Mouse (Mus musculus): ENCODE measurements around the gene Abhd6. TPM values are rescaled to one million over a fixed set of nuclear protein-coding genes. Genes with fewer than 3 reads are reported as not detected.
A peak's percentile ranks its signal among the peaks of the same experiment; 100 is the strongest.
"Not testable (repeated sequence)": the region's sequence is repeated elsewhere in the genome, so short reads cannot be mapped to it uniquely, and the experiment has no call there.

The Abhd6 gene
- total RNA-seq, 1 experiment from 2014 or later: 1.9 TPM

- no peak for ATAC-seq (replicated peaks; ENCODE audit: insufficient number of reproducible peaks, low FRiP score, low TSS enrichment, poor library complexity, severe bottlenecking)
These were observed 10.5 kb upstream of the Abhd6 start for GRCm38 (mm10) chr14:7992158-7992557.

- peak; percentile 12; the same call in 1 of the 2 replicates for ATAC-seq (replicated peaks; ENCODE audit: insufficient number of reproducible peaks, low FRiP score, low TSS enrichment, poor library complexity, severe bottlenecking)
These were observed 8.4 kb upstream of the Abhd6 start, which contains the start of gene Dnase1l3 for GRCm38 (mm10) chr14:7994271-7994767. Dnase1l3 (minus strand) TSS chr14:7994573.

GRCm38 (mm10) chr14:7997255-7997696, 5.4 kb upstream of the Abhd6 start:
- ATAC-seq (replicated peaks; ENCODE audit: insufficient number of reproducible peaks, low FRiP score, low TSS enrichment, poor library complexity, severe bottlenecking): peak; percentile 71

DNA sequence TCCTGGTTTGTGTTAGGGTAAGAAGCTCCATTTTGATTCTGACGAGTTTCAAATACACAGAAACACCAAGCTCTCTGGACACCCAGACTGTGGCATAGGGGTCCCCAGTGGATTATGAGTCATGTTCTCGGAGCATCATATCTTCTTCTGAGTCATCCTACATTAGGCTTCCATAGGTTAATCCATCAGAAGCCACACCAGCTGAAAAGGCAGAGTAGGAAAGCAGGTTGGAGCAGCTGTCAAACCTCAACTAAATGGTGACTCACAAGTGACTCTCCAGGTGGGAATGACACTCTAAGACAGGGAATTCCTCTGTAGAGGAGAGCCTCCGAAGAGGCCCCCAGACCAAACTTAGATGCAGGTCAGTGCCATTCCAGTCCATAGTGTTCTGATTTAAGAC, 3.7 kb upstream of the Abhd6 start:
- ATAC-seq (replicated peaks; ENCODE audit: insufficient number of reproducible peaks, low FRiP score, low TSS enrichment, poor library complexity, severe bottlenecking): no peak

DNA sequence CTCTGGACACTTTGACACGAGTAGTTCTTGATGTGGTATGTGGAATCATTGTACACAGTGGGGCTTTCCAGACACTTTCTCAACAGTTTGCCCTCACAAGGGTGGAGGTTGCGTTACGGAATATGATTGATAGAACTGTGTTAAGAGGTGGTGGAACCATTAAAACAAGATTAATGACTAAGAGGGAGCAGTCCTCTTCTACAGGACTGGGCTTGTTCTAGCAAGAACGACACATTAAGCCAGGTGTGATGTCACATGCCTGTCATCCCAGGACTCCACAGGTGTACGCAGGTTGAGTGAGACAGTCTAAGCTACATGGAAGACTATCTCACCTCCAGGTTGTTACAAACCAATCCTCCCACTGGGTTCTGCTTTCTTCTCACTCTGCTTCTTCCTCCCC, 3.3 kb upstream of the Abhd6 start:
- ATAC-seq (replicated peaks; ENCODE audit: insufficient number of reproducible peaks, low FRiP score, low TSS enrichment, poor library complexity, severe bottlenecking): no peak

DNA sequence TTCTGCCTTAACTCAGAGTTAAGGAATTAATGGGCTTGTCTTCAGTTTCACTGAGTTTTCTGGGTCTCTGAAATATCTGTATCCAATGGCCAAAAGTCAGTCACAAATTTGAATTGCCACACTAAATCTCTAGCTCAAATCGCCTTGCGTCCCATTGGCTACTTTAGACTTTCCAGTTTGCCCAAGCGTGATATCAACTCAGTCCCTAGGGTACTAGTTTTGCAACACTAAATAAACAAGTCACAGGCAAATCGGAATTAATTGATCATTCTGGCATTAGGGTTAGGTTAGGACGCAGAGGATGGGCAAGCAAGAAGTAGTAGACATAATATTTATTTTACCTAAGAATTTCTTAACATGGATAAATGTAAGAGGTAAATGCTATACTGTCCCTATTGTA, 2.5 kb upstream of the Abhd6 start:
- ATAC-seq (replicated peaks; ENCODE audit: insufficient number of reproducible peaks, low FRiP score, low TSS enrichment, poor library complexity, severe bottlenecking): no peak

DNA sequence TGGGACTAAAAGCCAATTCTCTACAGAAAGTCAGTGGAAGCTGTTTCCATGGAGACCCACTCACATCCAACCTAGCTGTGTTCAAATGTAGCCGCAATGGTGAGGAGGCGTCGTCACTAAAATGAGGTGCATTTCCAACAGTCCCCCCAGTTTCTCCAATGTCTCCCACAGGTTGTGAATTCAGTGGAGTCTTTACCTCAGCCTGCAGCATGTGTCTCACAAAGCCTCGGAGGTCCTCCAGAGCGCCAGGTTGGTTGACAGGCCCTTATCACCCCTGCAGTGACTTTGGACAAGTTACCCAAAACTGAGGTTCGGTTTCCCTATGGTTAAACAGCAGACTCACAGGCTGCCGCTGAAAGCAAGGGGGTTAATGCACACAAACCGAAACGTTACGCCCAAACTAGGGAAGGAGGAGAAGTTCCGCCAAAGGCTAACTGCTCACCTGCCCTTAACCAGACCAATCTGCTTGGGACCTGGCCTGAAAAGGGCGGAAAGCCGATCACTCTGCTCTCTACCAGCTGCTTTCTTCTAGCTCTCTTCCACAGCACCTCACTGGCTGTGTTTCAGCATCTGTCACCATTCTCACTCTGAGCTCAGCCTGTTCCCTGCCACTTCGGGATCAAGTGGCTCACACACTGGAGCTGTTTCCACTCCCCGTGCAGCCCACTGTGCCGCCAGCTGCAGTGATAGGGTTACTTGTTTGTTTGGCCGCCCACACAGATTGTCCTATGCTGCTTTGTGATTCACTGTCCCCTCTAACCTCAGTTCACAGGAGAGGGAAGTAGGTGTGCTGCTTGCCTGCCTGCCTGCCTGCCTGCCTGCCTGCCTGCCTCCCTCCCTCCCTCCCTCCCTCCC, 1.6 kb upstream of the Abhd6 start:
- ATAC-seq (replicated peaks; ENCODE audit: insufficient number of reproducible peaks, low FRiP score, low TSS enrichment, poor library complexity, severe bottlenecking): no peak

DNA sequence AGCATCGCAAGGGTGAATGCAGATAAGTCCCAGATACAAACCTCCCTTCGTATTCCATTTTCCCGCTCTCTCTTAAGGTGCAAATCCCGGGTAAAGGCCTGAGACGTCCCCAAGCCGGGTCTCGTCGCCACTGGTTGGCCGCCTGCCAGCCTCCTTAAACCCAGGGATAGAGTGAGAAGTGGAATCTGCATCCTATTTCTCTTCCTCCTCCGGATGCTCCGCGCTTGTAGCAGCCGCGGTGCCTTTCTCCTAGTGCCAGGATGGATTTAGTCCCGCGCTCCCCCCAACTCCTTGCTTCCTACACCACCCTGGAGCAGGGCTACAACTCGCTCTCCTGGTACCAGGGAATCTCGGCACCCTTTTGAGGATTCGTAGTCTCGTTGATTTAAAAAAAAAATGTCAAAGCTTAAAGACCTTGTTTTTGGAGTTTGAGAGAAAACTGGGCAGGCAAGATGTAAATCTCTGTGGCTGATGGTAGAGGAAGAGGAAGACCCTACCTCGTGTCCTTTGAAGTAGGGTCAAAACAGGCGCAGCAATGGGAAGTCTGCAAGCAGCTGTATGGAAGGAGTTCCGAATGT, 480 bp downstream of the Abhd6 start:
- no peak for ATAC-seq (replicated peaks; ENCODE audit: insufficient number of reproducible peaks, low FRiP score, low TSS enrichment, poor library complexity, severe bottlenecking)

DNA sequence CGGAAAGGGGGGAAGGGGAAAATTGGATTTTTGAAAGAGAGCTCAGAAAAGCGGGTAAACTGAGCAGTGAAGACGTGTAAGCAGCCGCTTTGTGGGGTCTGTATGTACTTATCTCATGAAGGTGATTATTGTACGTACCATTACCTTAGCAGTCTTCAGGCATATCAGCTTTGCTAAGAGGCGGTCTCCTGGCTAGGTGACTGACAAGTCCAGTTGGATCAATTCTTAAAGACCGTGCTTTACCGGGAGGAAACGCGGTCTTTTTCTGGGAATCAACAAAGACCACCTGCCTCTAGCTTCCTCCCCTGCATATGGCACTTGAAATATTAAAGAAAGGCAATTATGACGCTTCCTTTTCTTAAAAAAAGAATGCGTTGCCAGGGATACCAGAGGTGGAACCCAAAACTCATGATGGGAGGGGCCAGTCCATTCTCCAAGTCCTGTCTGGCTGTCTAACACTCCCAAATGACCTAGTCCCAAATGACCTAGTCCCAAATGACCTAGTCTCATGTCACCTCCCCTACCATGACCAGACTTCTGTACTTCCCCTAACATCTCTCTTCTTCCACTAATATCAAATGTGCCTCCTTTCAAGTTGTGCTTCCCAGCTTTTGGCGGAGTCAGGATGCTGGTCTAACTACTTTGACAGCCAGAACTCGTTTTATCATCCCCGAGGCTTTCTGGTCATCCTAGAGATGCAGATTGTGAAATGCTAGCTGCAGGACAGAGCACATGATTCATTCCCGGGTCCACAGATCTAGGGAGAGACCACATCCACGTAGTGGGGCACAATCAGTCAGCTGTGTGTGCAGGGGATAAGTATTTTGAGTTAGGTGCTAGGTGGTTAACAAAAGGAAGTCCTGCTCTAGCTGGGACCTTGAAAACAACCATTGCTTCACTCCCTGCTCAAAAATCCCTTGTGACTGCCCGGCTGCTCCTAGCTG, 1.3 kb downstream of the Abhd6 start:
- ATAC-seq (replicated peaks; ENCODE audit: insufficient number of reproducible peaks, low FRiP score, low TSS enrichment, poor library complexity, severe bottlenecking): no peak

DNA sequence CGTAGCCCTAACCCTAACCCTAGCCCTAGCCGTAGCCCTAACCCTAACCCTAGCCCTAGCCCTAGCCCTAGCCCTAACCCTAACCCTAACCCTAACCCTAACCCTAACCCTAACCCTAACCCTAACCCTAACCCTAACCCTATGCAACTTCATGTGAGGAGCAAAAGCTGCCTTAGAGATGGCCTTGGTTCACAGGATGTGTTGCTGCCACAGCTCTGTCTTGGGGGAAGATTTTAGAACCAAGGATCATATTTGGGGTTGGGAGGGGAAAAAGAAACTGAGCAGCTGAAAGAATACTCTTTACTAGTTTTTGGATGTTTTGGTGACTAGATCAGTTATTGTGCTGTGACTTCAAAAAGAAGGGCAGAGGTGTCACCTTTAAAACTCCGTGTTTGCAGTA, 3.4 kb downstream of the Abhd6 start:
- not testable (repeated sequence) for ATAC-seq (replicated peaks; ENCODE audit: insufficient number of reproducible peaks, low FRiP score, low TSS enrichment, poor library complexity, severe bottlenecking)

- ATAC-seq (replicated peaks; ENCODE audit: insufficient number of reproducible peaks, low FRiP score, low TSS enrichment, poor library complexity, severe bottlenecking): no peak
These were observed 4.4 kb downstream of the Abhd6 start for GRCm38 (mm10) chr14:8007084-8007483.

GRCm38 (mm10) chr14:8007486-8007885, 4.8 kb downstream of the Abhd6 start:
- no peak for ATAC-seq (replicated peaks; ENCODE audit: insufficient number of reproducible peaks, low FRiP score, low TSS enrichment, poor library complexity, severe bottlenecking)

DNA sequence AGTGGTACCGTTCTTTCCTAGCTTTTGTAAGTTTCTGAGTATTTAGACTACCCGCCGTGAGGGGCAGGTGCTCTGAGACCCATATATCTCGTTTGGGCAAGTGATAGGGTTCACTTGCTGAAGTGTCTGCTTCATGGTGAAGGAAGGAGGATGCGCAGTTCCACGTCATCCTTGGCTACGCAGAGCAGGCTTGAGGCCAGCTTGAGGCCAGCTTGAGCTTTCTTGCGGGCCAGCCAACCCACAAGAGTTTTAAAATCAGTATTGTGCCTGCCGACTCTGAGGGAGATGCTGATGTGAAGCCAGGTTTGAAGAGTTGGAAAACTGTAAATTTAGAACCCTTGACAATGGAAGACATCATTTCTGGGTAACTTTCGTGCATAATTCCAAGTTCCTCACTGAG, 5.2 kb downstream of the Abhd6 start:
- no peak for ATAC-seq (replicated peaks; ENCODE audit: insufficient number of reproducible peaks, low FRiP score, low TSS enrichment, poor library complexity, severe bottlenecking)

DNA sequence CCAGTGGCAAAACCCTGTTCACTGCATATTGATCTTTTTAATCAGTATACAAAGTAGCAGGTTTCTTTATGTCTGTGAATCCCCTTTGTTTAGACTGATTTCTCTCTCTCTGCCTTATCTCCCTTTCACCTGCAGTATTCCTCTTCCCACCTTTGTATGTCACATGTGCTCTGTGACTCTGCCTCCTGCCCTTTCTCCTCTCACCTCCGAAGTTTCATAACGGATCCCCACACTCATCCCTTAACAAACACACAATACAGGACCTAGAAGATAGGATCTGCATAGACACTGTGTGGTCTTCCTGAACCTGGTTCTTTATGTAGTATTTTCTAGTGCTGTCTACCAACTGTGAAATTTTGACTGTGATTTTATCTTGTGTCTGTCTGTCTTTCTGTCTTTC, 8.6 kb downstream of the Abhd6 start:
- ATAC-seq (replicated peaks; ENCODE audit: insufficient number of reproducible peaks, low FRiP score, low TSS enrichment, poor library complexity, severe bottlenecking): no peak

- no peak for ATAC-seq (replicated peaks; ENCODE audit: insufficient number of reproducible peaks, low FRiP score, low TSS enrichment, poor library complexity, severe bottlenecking)
These were observed 9.2 kb downstream of the Abhd6 start for GRCm38 (mm10) chr14:8011938-8012337.

DNA sequence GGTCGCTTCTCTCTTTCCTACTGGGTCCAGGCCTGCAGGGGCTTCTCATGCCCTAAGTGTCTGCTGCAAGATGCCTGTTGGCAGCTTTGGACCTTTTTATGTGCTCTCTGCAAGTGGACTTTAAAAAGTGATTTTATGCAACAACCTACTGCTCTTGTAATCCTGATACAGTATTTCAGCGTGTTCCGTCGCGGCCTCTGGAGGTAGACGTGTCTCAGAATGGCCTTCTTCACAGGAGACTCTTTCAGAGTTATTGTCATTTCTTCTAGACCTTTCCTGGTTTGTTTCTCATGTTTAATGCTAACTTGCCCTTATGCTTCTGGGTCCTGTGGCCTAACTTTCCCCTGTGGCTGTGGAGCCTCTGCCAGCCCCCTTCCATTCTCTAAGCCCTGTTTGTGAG, 13.1 kb downstream of the Abhd6 start:
- ATAC-seq (replicated peaks; ENCODE audit: insufficient number of reproducible peaks, low FRiP score, low TSS enrichment, poor library complexity, severe bottlenecking): no peak

DNA sequence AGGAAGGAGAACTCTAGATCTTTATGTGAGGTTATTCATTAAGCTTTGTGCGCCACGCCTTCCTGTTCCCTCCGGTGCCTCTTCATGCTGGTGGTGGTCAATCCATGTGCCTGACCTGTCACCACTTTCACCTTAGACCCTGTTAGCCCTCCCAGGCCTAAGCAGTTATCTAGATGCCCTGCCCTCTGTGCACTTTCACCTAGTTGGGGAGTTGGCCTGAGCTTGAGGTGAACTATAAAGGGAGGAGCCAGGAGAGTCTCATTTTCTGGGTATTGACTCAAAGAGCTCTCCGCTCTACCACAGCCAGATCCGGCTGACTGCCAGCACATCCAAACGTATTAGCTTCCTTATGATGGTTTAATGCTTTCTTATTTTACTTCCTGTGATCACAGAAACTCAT, 13.6 kb downstream of the Abhd6 start:
- no peak for ATAC-seq (replicated peaks; ENCODE audit: insufficient number of reproducible peaks, low FRiP score, low TSS enrichment, poor library complexity, severe bottlenecking)

DNA sequence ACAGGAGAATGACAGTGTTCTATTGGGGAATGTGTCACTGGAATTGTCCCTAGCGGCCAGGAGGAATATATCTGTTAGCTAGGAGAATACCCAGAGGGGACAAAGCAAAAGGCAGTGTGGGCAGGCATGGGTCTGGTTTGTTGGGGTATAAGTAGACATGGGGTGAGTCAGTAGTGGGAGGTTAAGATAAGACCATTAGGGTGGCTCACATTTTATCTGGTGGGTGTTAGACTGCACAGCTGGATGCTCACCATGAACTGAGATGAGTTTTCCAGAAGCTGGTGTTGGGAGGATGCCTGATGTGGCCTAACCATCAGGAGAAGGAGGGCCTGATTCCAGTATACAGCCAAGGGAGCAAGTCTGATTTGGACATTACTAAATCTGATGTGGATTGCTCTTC, 14.2 kb downstream of the Abhd6 start:
- no peak for ATAC-seq (replicated peaks; ENCODE audit: insufficient number of reproducible peaks, low FRiP score, low TSS enrichment, poor library complexity, severe bottlenecking)

- no peak for ATAC-seq (replicated peaks; ENCODE audit: insufficient number of reproducible peaks, low FRiP score, low TSS enrichment, poor library complexity, severe bottlenecking)
These were observed 17.3 kb downstream of the Abhd6 start for GRCm38 (mm10) chr14:8020011-8020410.
